Comparison of ENCODE assay signal across 14 mouse cellular contexts in genomic region chr9:20875021-20875790, GRCm38 (mm10). TPM values are rescaled to one million over a fixed set of nuclear protein-coding genes. Genes with fewer than 3 reads are reported as not detected.
DNase-seq lines count a peak whose midpoint lies in the region; ATAC-seq lines count a peak whose summit lies in the region.
"Had no signal": no experiment of that assay in that cellular context is flagged by ENCODE, and none has a peak within 500 bp of the region (broad histone marks: within the 10 kb centered on the region; RNA-seq: fewer than 3 reads in every experiment).

No protein-coding gene starts in this region.

- peak; percentile 32 for DNase-seq in embryo, embryonic 10.5 days (ENCODE audit: low spot score)
- no peak for DNase-seq in embryo, embryonic 10 days (ENCODE audit: low spot score)
- peak; percentile 39 to 56 for DNase-seq in left cerebral cortex, adult 18-20 months (ENCODE audit: low spot score in 2 of 2)
- DNase-seq in left cerebral cortex, adult 11 months (ENCODE audit: low spot score) = no peak
- DNase-seq in testis, postnatal 10 days (ENCODE audit: low spot score) = peak; percentile 57
- no peak for DNase-seq in testis, postnatal 14 days (ENCODE audit: low spot score)
- no peak for DNase-seq in ovary, postnatal 10 days (ENCODE audit: low spot score)
- DNase-seq: adrenal gland, postnatal 14 days; heart, adult 2 months; heart, postnatal 36 days; thymus, adult 18-20 months had no signal

- ATAC-seq in megakaryocyte, adult 5-6 weeks (ENCODE audit: poor library complexity, severe bottlenecking) = no peak
- ATAC-seq: intestine, postnatal 0 days had no signal

RNA-seq across cellular contexts. Expression of gene Angptl6, which starts 4.3 kb away (rescaled TPM):
- total RNA-seq in left cerebral cortex, adult 18-20 months (2021) = 10 to 100 TPM in 1 of 2 experiments, 1 to 10 TPM in 1; 9.7 to 11.7 TPM
- 0.62 and 1.3 TPM in 2 replicates for total RNA-seq in megakaryocyte, adult 5-6 weeks (2015)
- 0.11 and 0.57 TPM in 2 replicates for total RNA-seq in megakaryocyte, adult 5-6 weeks (2017)

RNA-seq across cellular contexts. Expression of gene A230050P20Rik, which starts 6.8 kb away (rescaled TPM):
- 10 to 100 TPM; 68.5 to 85.5 TPM for total RNA-seq in left cerebral cortex, adult 18-20 months (2021)
- 1.5 and 2.3 TPM in 2 replicates for total RNA-seq in megakaryocyte, adult 5-6 weeks (2015)
- 1.4 and 2.6 TPM in 2 replicates for total RNA-seq in megakaryocyte, adult 5-6 weeks (2017)

RNA-seq across cellular contexts. Expression of gene Ppan, which starts 12.8 kb away (rescaled TPM):
- 10 to 100 TPM; 20.7 to 23.3 TPM for total RNA-seq in left cerebral cortex, adult 18-20 months (2021)
- 5.7 and 7.8 TPM in 2 replicates for total RNA-seq in megakaryocyte, adult 5-6 weeks (2015)
- total RNA-seq in megakaryocyte, adult 5-6 weeks (2017) = 27.5 and 32.2 TPM in 2 replicates

RNA-seq across cellular contexts. Expression of gene Eif3g, which starts 23.2 kb away (rescaled TPM):
- 100 to 1,000 TPM; 133 to 134 TPM for total RNA-seq in left cerebral cortex, adult 18-20 months (2021)
- 88.4 and 102 TPM in 2 replicates for total RNA-seq in megakaryocyte, adult 5-6 weeks (2015)
- 79.0 and 80.6 TPM in 2 replicates for total RNA-seq in megakaryocyte, adult 5-6 weeks (2017)

RNA-seq across cellular contexts. Expression of gene Rdh8, which starts 56.9 kb away (rescaled TPM):
- total RNA-seq in left cerebral cortex, adult 18-20 months (2021) = not detected
- not detected in 2 replicates for total RNA-seq in megakaryocyte, adult 5-6 weeks (2015)
- not detected in 2 replicates for total RNA-seq in megakaryocyte, adult 5-6 weeks (2017)
- total RNA-seq: adrenal gland, postnatal 14 days; heart, adult 2 months; heart, postnatal 36 days; left cerebral cortex, postnatal 14 days had no signal

Comparison
In these comparisons a context has a peak if more than half of its experiments do, and no peak if none do; other contexts are left out.
1. DNase-seq: peak in embryo, embryonic 10.5 days (single experiment), left cerebral cortex, adult 18-20 months (2 of 2) and testis, postnatal 10 days (single experiment); none in embryo, embryonic 10 days (single experiment), left cerebral cortex, adult 11 months (single experiment), testis, postnatal 14 days (single experiment) and ovary, postnatal 10 days (single experiment).
2. RNA of gene Angptl6, which starts 4.3 kb away (total RNA-seq): 9.7 to 11.7 TPM in left cerebral cortex, adult 18-20 months; 0.11 to 1.3 TPM in megakaryocyte, adult 5-6 weeks; every median in the first group is over 4 times any median in the second.
3. RNA of gene A230050P20Rik, which starts 6.8 kb away (total RNA-seq): 68.5 to 85.5 TPM in left cerebral cortex, adult 18-20 months; 1.4 to 2.6 TPM in megakaryocyte, adult 5-6 weeks; every median in the first group is over 10 times any median in the second.